Comparison of ENCODE assay signal across 21 mouse cellular contexts in genomic region chr9:109008081-109008480, GRCm38 (mm10). TPM values are rescaled to one million over a fixed set of nuclear protein-coding genes. Genes with fewer than 3 reads are reported as not detected.
A peak's percentile ranks its signal among the peaks of the same experiment; 100 is the strongest.
DNase-seq lines count a peak whose midpoint lies in the region; ATAC-seq and TF ChIP-seq lines count a peak whose summit lies in the region.
"Had no signal": no experiment of that assay in that cellular context is flagged by ENCODE, and none has a peak within 500 bp of the region (broad histone marks: within the 10 kb centered on the region; RNA-seq: fewer than 3 reads in every experiment).

No protein-coding gene starts in this region.

- no peaks in the 10 kb centered on the region for H3K36me3 ChIP-seq in heart, embryonic 16.5 days (ENCODE audit: control insufficient read depth, insufficient read depth)
- H3K36me3 ChIP-seq in midbrain, embryonic 10.5 days: no peaks in the 10 kb centered on the region
- peaks cover 43% of the 10 kb centered on the region for H3K36me3 ChIP-seq in midbrain, postnatal 0 days (ENCODE audit: insufficient read depth, low read length)
- H3K36me3 ChIP-seq: heart, embryonic 15.5 days had no signal

- peak overlapping the region; percentile 73 for H3K4me3 ChIP-seq in gastrocnemius, adult 2 months
- no peak overlapping the region for H3K4me3 ChIP-seq in heart, embryonic 16.5 days (ENCODE audit: low read length)
- H3K4me3 ChIP-seq in midbrain, embryonic 10.5 days: no peak overlapping the region
- no peak overlapping the region for H3K4me3 ChIP-seq in midbrain, postnatal 0 days (ENCODE audit: low read depth, low read length)
- H3K4me3 ChIP-seq: forebrain, embryonic 12.5 days; heart, embryonic 15.5 days; hindbrain, embryonic 15.5 days had no signal

- intact Hi-C loops in gastrocnemius, adult 2 months (cut with DNase I): no loop called here
- intact Hi-C loops in gastrocnemius, postnatal 36 days (cut with DNase I): no loop called here
- intact Hi-C loops in heart, postnatal 36 days (cut with DNase I): loop anchor here (10.0 kb wide), 1 partner anchor 827 kb away; the partner anchor contains the start of gene Nme6

- no peaks in the 10 kb centered on the region for H3K4me1 ChIP-seq in heart, embryonic 16.5 days (ENCODE audit: control insufficient read depth, insufficient read depth, low read length)
- H3K4me1 ChIP-seq in midbrain, embryonic 10.5 days: peaks cover 12% of the 10 kb centered on the region
- no peaks in the 10 kb centered on the region for H3K4me1 ChIP-seq in midbrain, postnatal 0 days (ENCODE audit: insufficient read depth, low read length)
- H3K4me1 ChIP-seq: forebrain, embryonic 12.5 days; hindbrain, embryonic 15.5 days had no signal

- H3K27ac ChIP-seq in gastrocnemius, adult 2 months: peak overlapping the region; percentile 94
- H3K27ac ChIP-seq in heart, embryonic 16.5 days (ENCODE audit: low read length): no peak overlapping the region
- H3K27ac ChIP-seq in midbrain, embryonic 10.5 days (replicated peaks): peak overlapping the region; percentile 65
- no peak overlapping the region for H3K27ac ChIP-seq in midbrain, postnatal 0 days (ENCODE audit: low read depth, low read length)
- H3K27ac ChIP-seq: forebrain, embryonic 12.5 days; heart, embryonic 15.5 days; hindbrain, embryonic 15.5 days had no signal

- H3K4me2 ChIP-seq in heart, embryonic 16.5 days (ENCODE audit: low read depth, low read length): no peak overlapping the region
- no peak overlapping the region for H3K4me2 ChIP-seq in midbrain, postnatal 0 days (ENCODE audit: low read depth, low read length, poor library complexity, severe bottlenecking)
- H3K4me2 ChIP-seq: forebrain, embryonic 12.5 days; heart, embryonic 15.5 days; hindbrain, embryonic 15.5 days had no signal

- peak; percentile 54 for DNase-seq in gastrocnemius, adult 2 months
- DNase-seq in gastrocnemius, postnatal 36 days: no peak
- DNase-seq in heart, postnatal 36 days: no peak
- no peak for DNase-seq in midbrain, embryonic 10.5 days (ENCODE audit: low spot score)
- no peak for DNase-seq in midbrain, postnatal 0 days (ENCODE audit: low spot score)
- DNase-seq in spleen, postnatal 4 days (ENCODE audit: low spot score in 2 of 2): no peak
- DNase-seq: adrenal gland, adult 2 months; adrenal gland, postnatal 25 days; cerebellum, adult 18-20 months; cerebellum, adult 9-11 months; cerebellum, postnatal 36 days; forebrain, postnatal 0 days; kidney, adult 2 months had no signal

- no peaks in the 10 kb centered on the region for H3K27me3 ChIP-seq in heart, embryonic 16.5 days (ENCODE audit: control insufficient read depth, insufficient read depth, low read length)
- no peaks in the 10 kb centered on the region for H3K27me3 ChIP-seq in midbrain, embryonic 10.5 days (ENCODE audit: low read depth, poor library complexity, severe bottlenecking)
- no peaks in the 10 kb centered on the region for H3K27me3 ChIP-seq in midbrain, postnatal 0 days (ENCODE audit: insufficient read depth, low read length)
- H3K27me3 ChIP-seq: forebrain, embryonic 12.5 days; heart, embryonic 15.5 days; hindbrain, embryonic 15.5 days had no signal

- TF ChIP-seq CTCF in gastrocnemius, adult 2 months (IDR thresholded peaks at IDR 0.05): no peak
- TF ChIP-seq CTCF in midbrain, postnatal 0 days (IDR thresholded peaks at IDR 0.05): no peak

- 77% methylated on average over 9 of the region's 9 CpGs for WGBS in heart, embryonic 16.5 days
- 84% methylated on average over 9 of the region's 9 CpGs for WGBS in midbrain, embryonic 10.5 days
- WGBS in midbrain, postnatal 0 days: 82% methylated on average over 9 of the region's 9 CpGs

- no peak for ATAC-seq in heart, embryonic 16.5 days (replicated peaks; ENCODE audit: extremely low read depth, insufficient read depth, low FRiP score)
- no peak for ATAC-seq in midbrain, postnatal 0 days (ENCODE audit: low FRiP score)
- ATAC-seq: forebrain, postnatal 0 days; intestine, embryonic 16.5 days had no signal

- no peaks in the 10 kb centered on the region for H3K9me3 ChIP-seq in heart, embryonic 16.5 days (replicated peaks; ENCODE audit: control insufficient read depth, low read length)
- no peaks in the 10 kb centered on the region for H3K9me3 ChIP-seq in midbrain, embryonic 10.5 days (replicated peaks)
- H3K9me3 ChIP-seq in midbrain, postnatal 0 days (ENCODE audit: low read length): no peaks in the 10 kb centered on the region
- H3K9me3 ChIP-seq: forebrain, embryonic 12.5 days; heart, embryonic 15.5 days; hindbrain, embryonic 15.5 days had no signal

- 0 out of 2 replicates have a peak overlapping the region, but pooled peaks have one; percentile 30 for H3K9ac ChIP-seq in heart, embryonic 16.5 days (ENCODE audit: low read length)
- no peak overlapping the region for H3K9ac ChIP-seq in midbrain, postnatal 0 days (replicated peaks; ENCODE audit: low read length, poor library complexity, severe bottlenecking)
- H3K9ac ChIP-seq: forebrain, embryonic 12.5 days; forebrain, postnatal 0 days; heart, embryonic 15.5 days; hindbrain, embryonic 15.5 days had no signal

RNA-seq across cellular contexts. Expression of gene Pfkfb4, which starts 16.5 kb away (rescaled TPM):
- total RNA-seq in gastrocnemius, adult 2 months (2021): 10 to 100 TPM; 26.4 to 58.3 TPM
- 10 to 100 TPM; 37.3 to 46.3 TPM for total RNA-seq in gastrocnemius, postnatal 36 days (2021)
- 3.1 and 4.8 TPM in 2 replicates for polyA plus RNA-seq in heart, embryonic 16.5 days (2015; fragmentation: Nextera tagmentation; extraction: Ambion mirVana)
- 1 to 10 TPM; 2.3 to 2.4 TPM for total RNA-seq in heart, postnatal 36 days (2021)
- polyA plus RNA-seq in midbrain, embryonic 10.5 days (2016; fragmentation: Nextera tagmentation; extraction: Ambion mirVana): 11.9 and 13.9 TPM in 2 replicates
- 46.1 and 51.7 TPM in 2 replicates for total RNA-seq in midbrain, postnatal 0 days (2014; rRNA removed)
- 24.1 and 28.6 TPM in 2 replicates for polyA plus RNA-seq in midbrain, postnatal 0 days (2015; fragmentation: Nextera tagmentation; extraction: Ambion mirVana)

RNA-seq across cellular contexts. Expression of gene Ucn2, which starts 22.3 kb away (rescaled TPM):
- total RNA-seq in gastrocnemius, adult 2 months (2021): 1 to 10 TPM in 1 of 2 experiments, under 1 TPM in 1; 0.47 to 1.1 TPM
- total RNA-seq in gastrocnemius, postnatal 36 days (2021): under 1 TPM; 0.23 to 0.67 TPM
- not detected in 2 replicates for polyA plus RNA-seq in heart, embryonic 16.5 days (2015; fragmentation: Nextera tagmentation; extraction: Ambion mirVana)
- total RNA-seq in heart, postnatal 36 days (2021): not detected
- polyA plus RNA-seq in midbrain, embryonic 10.5 days (2016; fragmentation: Nextera tagmentation; extraction: Ambion mirVana): not detected in 2 replicates
- total RNA-seq in midbrain, postnatal 0 days (2014; rRNA removed): not detected in 2 replicates
- polyA plus RNA-seq in midbrain, postnatal 0 days (2015; fragmentation: Nextera tagmentation; extraction: Ambion mirVana): not detected in 2 replicates
- total RNA-seq: forebrain, postnatal 0 days; heart, adult 8-10 months; hematopoietic stem cell, adult 5-6 weeks had no signal
- polyA plus RNA-seq: embryonic facial prominence, embryonic 11.5 days; forebrain, embryonic 12.5 days; forebrain, postnatal 0 days; heart, embryonic 15.5 days; hindbrain, embryonic 15.5 days; intestine, embryonic 16.5 days had no signal

RNA-seq across cellular contexts. Expression of gene Shisa5, which starts 30.3 kb away (rescaled TPM):
- 10 to 100 TPM; 15.9 to 17.0 TPM for total RNA-seq in gastrocnemius, adult 2 months (2021)
- 10 to 100 TPM; 11.9 to 13.4 TPM for total RNA-seq in gastrocnemius, postnatal 36 days (2021)
- 75.4 and 84.5 TPM in 2 replicates for polyA plus RNA-seq in heart, embryonic 16.5 days (2015; fragmentation: Nextera tagmentation; extraction: Ambion mirVana)
- total RNA-seq in heart, postnatal 36 days (2021): 10 to 100 TPM; 36.1 to 51.4 TPM
- 32.9 and 37.2 TPM in 2 replicates for polyA plus RNA-seq in midbrain, embryonic 10.5 days (2016; fragmentation: Nextera tagmentation; extraction: Ambion mirVana)
- 79.7 and 80.6 TPM in 2 replicates for total RNA-seq in midbrain, postnatal 0 days (2014; rRNA removed)
- polyA plus RNA-seq in midbrain, postnatal 0 days (2015; fragmentation: Nextera tagmentation; extraction: Ambion mirVana): 75.0 and 89.3 TPM in 2 replicates

RNA-seq across cellular contexts. Expression of gene Trex1, which starts 51.5 kb away (rescaled TPM):
- total RNA-seq in gastrocnemius, adult 2 months (2021): 10 to 100 TPM; 13.2 TPM
- total RNA-seq in gastrocnemius, postnatal 36 days (2021): 10 to 100 TPM; 11.6 to 11.8 TPM
- 12.5 and 14.5 TPM in 2 replicates for polyA plus RNA-seq in heart, embryonic 16.5 days (2015; fragmentation: Nextera tagmentation; extraction: Ambion mirVana)
- 10 to 100 TPM; 14.0 to 14.7 TPM for total RNA-seq in heart, postnatal 36 days (2021)
- 7.5 and 10.1 TPM in 2 replicates for polyA plus RNA-seq in midbrain, embryonic 10.5 days (2016; fragmentation: Nextera tagmentation; extraction: Ambion mirVana)
- 22.5 and 28.1 TPM in 2 replicates for total RNA-seq in midbrain, postnatal 0 days (2014; rRNA removed)
- polyA plus RNA-seq in midbrain, postnatal 0 days (2015; fragmentation: Nextera tagmentation; extraction: Ambion mirVana): 14.8 and 18.6 TPM in 2 replicates

RNA-seq across cellular contexts. Expression of gene Col7a1, which starts 54.7 kb away (rescaled TPM):
- total RNA-seq in gastrocnemius, adult 2 months (2021): 1 to 10 TPM in 1 of 2 experiments, under 1 TPM in 1; 0.95 to 3.0 TPM
- 1 to 10 TPM; 2.4 TPM for total RNA-seq in gastrocnemius, postnatal 36 days (2021)
- 1.3 and 1.5 TPM in 2 replicates for polyA plus RNA-seq in heart, embryonic 16.5 days (2015; fragmentation: Nextera tagmentation; extraction: Ambion mirVana)
- total RNA-seq in heart, postnatal 36 days (2021): under 1 TPM; 0.31 to 0.81 TPM
- 2.3 and 2.4 TPM in 2 replicates for polyA plus RNA-seq in midbrain, embryonic 10.5 days (2016; fragmentation: Nextera tagmentation; extraction: Ambion mirVana)
- total RNA-seq in midbrain, postnatal 0 days (2014; rRNA removed): 1.7 and 4.5 TPM in 2 replicates
- 0.71 and 1.5 TPM in 2 replicates for polyA plus RNA-seq in midbrain, postnatal 0 days (2015; fragmentation: Nextera tagmentation; extraction: Ambion mirVana)
- total RNA-seq: hematopoietic stem cell, adult 5-6 weeks had no signal

Comparison
In these comparisons a context has a peak if more than half of its experiments do, and no peak if none do; other contexts are left out.
1. H3K27ac ChIP-seq: peak in gastrocnemius, adult 2 months (single experiment) and midbrain, embryonic 10.5 days (single experiment); none in heart, embryonic 16.5 days (single experiment) and midbrain, postnatal 0 days (single experiment).
2. RNA of gene Pfkfb4, which starts 16.5 kb away (total RNA-seq): 26.4 to 58.3 TPM in gastrocnemius, adult 2 months, 46.1 to 51.7 TPM in midbrain, postnatal 0 days and 37.3 to 46.3 TPM in gastrocnemius, postnatal 36 days; 2.3 to 2.4 TPM in heart, postnatal 36 days; every median in the first group is over 4 times any median in the second.